Mouse (Mus musculus): Measurements from ENCODE around the gene Tmed10.

DNA sequence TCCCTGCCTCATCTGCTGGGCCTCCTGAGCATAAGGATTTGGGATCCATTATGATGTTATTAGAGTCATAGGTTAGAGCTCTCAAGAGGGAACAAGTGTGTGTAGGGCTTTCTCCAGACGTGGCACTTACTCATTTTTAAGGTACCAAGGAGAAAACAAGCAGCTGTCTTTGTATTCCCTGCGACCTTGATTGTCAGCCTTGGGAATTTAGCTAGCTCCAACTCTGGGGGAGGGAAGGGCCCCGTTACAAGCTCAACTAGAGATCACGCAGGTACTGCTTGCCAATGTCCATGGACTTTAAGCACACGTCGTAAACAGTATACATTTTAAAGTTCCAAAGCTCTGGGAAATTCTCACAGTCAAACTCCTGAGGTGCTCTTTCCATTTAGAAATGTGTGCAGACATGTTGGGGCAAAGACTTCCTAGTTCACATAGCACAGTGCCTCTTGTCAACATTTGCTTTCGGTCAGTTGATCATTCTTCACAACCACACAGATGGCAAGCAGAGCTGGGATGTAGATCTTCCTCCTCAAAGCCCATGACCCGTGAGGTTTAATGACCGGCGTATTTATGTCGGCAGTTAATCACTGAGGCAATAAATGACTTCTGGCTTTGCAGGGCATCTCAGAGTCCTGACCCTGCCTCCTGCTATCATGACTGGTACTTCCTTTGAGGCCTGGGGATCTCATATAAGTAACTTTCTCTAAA, 76.4 kb downstream of the Tmed10 start:
- TF ChIP-seq CTCF (IDR thresholded peaks at IDR 0.05; ENCODE audit: extremely low read depth, insufficient read depth, low read length) (no peak), POLR2A (IDR thresholded peaks at IDR 0.05; ENCODE audit: extremely low read depth, insufficient read depth, low read length) (no peak)

Measured in cortical plate, adult 2 months (tissue).